Mouse (Mus musculus) heart, adult 18-20 months (tissue): ENCODE data around the gene Ddx51. TPM values are rescaled to one million over a fixed set of nuclear protein-coding genes. Genes with fewer than 3 reads are reported as not detected.
A peak's percentile ranks its signal among the peaks of the same experiment; 100 is the strongest.

ENCODE experiments used
- DNase-seq, 2 experiments: peaks; one replicate each; pipeline ENCODE4 v3.0.0; 2021 to 2022; ENCODE audit warnings: mixed read lengths in 1 of 2
- long read RNA-seq, 2 experiments: library from polyadenylated mRNA; stranded (forward); transcript quantifications; one replicate each; pipeline ENCODE4 v2.0.0; 2021
- total RNA-seq, 2 experiments: library from RNA; stranded (reverse); gene quantifications; 2 replicates each; pipeline ENCODE4 v1.2.3; 2021

Ddx51 gene
- 10 to 100 TPM in 1 of 2 experiments, 1 to 10 TPM in 1; 9.4 to 10.3 TPM for total RNA-seq
- long read RNA-seq, experiment 1, full-length matches to known transcripts: 7 of 9 reads
- long read RNA-seq, experiment 1, partial matches to known transcripts: 1 of 9 reads
- long read RNA-seq, experiment 1, other reads (novel, unspliced or antisense): 1 of 9 reads
- long read RNA-seq, experiment 2, full-length matches to known transcripts: 2 of 2 reads
- long read RNA-seq, experiment 2, partial matches to known transcripts: 0 of 2 reads
- long read RNA-seq, experiment 2, other reads (novel, unspliced or antisense): 0 of 2 reads

DNA sequence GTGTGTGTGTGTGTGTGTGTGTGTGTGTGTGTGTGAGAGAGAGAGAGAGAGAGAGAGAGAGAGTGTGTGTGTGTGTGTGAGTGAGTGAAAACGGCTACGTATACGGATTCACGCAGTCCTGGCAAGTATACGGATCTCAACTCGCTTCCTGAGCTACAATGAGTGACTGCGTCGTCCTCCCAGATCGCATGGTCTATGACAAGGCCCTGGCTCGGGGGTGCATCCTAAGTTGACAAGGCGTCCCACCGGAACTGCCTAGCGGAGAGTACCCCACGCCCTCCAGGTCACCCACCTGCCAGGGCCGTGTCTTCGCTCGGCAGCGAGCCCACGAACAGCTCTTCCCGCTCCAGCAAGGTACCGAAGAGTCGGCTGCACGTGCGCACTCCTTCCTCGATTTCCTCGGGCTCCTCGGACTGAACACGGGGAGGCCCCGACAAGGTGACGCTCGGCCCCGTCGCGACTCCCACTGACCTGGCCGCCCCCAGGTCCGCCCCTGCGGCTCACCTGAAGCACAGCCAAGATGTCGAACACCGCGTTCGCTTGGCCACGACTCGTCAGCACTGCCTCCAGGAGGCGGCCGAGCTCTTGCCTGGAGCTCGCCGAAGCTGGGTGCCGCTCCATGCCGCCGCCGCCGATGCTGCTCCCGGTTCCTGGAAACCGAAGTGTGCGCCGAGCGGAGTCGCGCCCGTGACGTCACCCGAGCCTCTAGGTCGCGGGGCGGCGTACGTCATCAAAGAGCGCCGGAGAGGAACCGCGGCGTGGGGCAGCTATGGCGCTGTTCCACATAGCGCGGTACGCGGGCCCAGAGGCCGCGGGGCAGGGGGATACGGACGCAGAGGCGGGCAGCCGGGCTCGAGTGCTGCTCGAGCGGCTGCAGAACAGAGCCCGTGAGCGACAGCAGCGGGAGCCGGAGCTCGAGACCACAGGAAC, at the start of gene Ddx51, which contains the start of gene Noc4l:
TSS of gene Ddx51 (plus strand) at position 733 of the 930 bp plus-strand sequence.
TSS of gene Noc4l (minus strand) at position 699 of the 930 bp plus-strand sequence.
- peak; percentile 93 to 95 for DNase-seq

DNA sequence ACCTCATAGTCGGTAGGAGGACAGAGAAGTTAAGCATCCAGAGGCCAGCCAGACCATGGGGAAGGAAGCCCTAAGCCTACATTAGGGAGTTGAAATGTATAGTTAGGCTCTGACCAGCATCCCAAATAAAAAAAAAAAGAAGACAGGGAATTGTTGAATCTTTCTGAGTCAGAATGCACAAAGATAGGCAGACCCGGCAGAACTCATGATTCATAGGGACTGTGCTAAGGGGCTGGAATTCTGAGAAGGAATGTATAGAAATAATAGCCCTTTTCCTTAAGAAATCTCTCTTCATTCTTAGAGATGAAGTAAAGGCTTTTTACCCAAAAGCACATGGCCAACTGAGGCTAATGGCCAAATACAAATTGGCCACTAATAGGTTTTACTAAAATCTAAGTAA, 48.9 kb upstream of the Ddx51 start:
- no peak for DNase-seq

DNA sequence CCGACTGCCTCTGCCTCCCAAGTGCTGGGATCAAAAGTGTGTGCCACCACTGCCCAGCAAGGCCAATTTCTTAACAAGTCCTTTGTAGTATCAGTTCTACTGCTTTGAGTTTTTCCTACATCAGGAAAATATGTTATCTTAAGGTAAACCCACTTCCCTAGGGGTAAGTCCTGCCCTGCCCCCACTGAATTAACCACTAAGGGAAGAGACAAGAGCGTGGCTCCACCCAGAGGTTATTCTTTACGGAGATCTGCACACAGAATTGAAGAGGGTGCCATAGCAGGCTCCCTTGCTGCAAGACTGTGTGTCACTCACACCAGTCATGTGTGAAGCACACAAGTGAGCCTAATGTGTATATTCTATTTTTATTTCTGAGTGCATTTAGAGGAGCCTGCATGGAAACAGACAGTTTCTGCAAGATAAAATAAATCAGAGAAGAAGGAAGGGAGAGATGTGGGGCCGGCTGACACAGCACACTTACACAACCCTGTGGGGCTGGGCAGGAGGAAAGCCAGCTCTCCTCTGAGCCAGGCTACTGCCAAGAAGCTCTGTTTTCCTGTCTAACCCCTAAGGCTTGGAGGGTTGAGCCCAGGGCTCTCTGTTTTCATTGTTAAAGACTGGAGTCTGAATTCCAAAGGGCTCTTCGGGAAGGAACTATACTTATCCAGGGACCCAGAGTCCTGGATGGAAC, 47.6 kb upstream of the Ddx51 start:
- no peak for DNase-seq

DNA sequence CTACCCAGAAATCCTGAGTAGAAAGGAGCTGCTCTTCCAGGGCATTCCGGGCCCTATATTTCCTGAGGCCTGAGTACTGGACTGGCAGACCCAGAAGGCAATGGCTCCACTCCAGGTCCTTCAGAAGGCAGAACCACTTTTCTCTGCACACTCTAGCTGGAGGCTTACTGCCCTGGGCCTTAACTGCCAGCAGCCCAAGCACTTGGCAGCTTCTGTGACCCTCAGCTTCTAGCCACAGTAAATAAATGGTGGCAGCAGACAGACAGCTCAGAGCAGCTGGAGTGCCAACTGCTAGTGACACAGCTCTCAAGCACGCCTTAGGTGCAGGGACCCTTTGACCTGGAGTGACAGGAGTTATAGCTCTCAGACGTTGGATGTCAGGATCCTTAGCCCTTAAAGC, 45.5 kb upstream of the Ddx51 start:
- peak in 1 of 2 experiments; percentile 14 for DNase-seq

DNA sequence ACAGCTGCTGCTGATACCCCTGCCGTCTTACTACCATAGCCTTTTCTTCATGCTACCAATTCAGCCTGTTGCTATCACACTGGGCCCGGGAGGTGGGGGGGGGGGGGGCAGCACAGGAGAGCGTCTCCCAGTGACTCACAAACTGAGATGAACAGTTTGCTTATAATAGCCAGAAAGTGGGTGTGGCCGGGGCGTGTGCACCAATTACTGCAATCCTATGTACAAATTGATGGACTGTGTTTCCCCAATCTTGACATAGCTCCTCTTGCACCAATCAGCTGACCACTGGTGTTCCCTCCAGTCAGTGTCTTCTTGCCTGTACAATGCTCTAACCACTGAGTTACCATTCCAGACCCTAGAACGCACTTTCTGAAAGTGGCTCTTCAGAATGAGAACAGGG, 44.9 kb upstream of the Ddx51 start:
- no peak for DNase-seq

DNA sequence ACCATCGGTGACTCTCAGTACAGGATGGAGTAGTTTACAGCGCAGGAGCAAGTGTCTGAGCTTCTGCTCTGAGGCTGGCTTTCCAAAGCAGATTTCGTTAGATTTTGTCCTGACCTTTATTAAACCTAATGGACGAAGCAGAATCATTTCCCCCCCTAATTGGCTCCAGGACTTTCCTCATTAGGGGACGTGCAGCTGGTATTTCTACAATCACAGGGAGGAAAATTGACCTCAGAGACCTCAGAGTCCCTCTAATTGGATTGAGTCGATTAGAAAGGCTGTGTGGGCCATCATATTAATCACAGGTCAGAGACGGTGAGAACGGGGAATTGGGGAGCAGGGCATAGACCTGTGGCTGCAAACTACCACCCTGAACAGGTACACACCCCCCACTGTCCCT, 44.3 kb upstream of the Ddx51 start:
- DNase-seq: no peak

DNA sequence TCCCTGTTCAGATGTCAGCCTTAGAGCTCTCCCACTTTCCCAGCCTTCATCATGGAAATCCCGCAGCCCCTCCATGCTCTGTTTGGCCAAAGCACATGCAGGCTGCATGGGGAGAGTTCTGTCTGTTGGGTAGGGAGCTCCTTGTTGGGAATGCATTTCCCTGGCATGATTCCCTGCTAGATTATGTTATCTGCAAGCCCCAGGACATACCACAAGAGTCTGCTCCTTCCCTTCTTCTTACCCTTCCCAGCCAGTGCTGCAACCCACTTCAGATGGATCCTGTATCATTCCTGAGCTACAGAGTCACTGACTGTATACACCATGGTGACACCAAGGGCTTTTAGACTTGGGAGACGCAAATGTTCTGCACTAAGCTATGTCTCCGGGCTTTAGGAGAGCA, 43.8 kb upstream of the Ddx51 start:
- DNase-seq: no peak

DNA sequence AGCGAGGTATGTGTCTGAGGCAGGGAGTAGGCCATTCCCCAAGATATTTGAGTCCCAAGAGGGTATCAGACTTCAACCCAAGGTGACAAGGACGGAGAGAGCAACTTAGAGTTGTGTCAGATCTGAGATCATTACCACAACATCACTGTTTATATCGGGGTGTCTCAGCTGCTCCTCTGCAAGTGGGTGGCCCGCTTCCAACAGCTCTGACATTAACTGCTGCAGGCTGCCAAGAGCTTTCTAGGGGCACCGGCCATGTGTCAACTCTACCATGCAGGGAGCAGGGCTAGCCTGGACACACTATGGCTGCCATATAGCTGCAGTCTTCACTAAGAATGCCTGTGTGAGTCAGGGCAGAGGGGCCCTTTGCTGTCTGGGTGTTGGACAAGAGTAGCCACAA, 43.4 kb upstream of the Ddx51 start:
- DNase-seq: no peak

DNA sequence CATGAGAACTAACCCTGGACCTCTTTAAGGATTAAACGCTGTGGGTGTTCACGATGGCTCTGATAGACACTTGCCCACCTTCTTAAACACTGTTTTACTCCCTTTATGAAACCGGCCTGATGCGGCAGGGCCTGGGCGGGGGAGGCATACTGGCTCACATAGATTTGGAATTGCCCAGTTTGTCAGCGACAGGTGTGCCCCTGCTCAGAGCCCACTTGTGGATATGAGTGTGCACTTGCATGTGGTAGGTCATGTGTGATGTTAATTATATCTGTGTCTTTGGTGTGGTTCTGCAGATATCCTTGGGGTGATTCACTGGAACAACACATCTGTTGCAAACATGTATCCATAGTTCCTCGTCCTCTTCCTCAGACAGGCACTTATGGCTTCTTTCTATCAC, 42.8 kb upstream of the Ddx51 start:
- no peak for DNase-seq

DNA sequence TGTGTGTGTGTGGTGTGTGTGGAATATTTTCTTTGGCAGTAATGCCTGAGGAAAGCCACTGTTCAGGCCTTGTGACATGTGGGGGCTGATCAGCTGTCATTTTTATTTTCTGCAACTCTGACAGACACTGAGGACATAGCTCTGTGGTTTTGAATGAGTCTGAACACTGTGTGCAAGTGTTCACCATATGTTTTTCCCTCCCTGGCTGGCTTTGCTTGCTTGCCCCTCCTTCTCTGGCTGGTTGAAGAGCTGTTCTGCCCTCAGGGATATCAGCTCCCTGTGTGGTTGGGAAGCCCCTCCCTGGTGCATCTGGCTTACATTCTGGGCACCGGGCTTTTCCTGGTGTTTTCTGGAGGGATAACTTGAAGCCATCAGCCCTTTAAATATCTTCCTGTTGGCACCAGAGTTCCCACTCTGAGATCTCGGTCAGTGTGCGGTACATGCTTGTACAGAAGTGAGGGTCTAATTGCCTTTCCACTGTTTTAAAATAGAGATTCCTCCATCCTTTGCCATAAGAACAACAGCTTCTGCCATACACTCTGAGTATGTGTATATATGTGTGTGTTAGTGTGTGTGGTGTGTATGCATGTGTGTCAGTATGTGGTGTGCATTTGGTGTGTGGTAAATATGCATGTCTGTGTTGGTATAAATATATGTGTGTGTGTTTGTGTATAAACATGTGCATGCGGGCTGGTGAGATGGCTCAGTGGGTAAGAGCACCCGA, 41.7 kb upstream of the Ddx51 start:
- no peak for DNase-seq

DNA sequence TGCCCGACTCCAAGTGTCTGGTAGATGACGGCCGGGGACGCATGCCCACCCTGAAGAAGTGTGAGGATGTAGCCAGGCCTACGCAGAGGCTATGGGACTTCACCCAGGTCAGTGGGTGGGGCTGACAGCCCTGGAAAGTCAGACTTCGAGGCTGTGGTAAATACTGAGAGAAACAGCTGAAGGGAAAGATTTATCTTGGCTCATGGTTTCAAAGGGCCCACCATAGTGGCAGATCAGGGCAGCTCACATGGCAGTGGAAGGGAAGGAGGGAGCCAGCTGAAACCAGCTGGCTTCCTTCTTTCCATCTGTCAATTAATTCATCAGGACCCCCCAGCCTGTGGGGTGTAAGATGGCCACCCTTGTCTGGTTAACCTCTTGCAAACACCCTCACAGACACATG, 34.0 kb upstream of the Ddx51 start:
- DNase-seq: no peak

DNA sequence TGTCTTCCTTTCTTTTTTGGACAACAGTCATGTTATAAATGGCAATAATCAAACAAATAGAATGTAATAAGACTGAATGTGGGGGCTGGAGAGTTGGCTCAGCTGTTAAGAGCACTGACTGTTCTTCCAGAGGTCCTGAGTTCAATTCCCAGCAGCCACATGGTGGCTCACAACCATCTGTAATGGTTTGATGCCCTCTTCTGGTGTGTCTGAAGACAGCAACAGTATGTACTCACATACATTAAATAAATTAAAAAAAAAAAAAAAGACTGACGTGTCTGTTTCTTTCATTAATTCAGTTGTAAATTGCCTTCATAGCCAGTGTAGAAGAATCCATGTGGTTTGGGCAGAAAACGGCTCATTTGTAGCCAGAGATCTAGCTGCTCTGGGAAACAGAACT, 28.9 kb upstream of the Ddx51 start:
- no peak for DNase-seq

DNA sequence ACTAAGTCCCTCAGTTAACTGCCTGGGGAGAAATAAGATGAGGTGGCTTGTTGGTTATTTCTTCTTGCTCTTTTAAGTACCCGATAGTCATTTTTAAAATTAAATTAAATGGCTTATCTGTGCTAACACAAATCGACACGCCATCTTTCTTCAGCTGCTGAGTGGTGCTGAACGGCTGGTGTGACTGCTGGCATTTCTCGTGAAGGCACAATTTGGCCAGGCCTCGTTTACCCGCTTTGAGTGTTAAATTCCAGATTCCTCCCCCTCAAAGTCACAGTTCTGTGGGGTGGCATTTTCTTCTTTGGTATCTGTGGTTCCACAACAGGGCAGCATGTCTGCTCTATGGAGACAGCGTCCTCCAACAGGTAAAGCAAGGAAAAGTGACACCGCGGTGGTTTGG, 25.9 kb upstream of the Ddx51 start:
- DNase-seq: no peak

DNA sequence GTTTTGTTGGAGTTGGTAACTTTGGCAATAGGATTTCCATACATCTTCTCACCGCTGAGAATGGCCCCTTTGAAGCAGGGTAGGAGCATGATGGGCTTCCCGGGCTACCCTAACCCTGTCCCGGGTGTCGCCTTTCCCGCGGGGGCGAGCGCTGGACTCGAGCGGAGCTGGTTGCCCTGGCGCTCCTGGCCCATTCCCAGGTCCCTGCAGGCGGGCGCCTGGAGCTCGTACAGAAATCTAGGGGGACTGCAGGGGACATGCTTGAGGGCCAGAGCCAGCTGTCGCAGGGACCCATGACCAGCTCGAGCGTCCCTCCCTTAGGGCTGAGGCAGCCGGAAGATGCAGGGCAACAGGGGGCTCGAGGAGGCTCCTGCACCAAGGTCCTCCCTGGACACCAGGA, 25.1 kb upstream of the Ddx51 start:
- DNase-seq: no peak

DNA sequence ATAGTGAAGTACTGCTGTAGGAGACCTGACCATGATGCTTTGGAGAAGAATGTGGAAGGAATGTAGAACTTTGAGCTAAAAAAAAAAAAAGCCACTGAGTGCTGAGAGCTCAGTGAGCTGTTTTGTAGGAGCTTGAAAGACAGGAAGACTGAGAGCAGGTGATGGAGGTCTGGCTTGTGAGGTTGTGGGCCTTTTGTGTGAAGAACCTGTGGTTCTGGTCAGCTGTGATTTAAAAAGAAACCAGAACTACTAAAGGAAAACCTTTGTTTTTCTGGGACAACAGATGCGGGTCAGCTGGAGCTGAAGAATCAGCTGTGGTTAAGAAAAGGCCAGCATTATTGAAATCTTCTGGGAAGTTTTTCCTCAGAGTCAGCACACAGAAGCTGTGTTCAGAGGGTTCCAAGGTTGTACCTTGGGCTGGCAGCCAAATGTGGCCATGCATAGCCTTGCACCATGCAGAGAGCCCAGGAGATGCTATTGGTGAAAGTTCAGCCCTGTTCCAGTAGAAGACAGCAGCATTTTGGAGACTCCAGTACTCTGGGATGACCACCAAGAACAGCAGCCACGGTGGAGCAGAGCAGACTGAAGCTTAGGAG, 23.6 kb upstream of the Ddx51 start:
- DNase-seq: no peak

DNA sequence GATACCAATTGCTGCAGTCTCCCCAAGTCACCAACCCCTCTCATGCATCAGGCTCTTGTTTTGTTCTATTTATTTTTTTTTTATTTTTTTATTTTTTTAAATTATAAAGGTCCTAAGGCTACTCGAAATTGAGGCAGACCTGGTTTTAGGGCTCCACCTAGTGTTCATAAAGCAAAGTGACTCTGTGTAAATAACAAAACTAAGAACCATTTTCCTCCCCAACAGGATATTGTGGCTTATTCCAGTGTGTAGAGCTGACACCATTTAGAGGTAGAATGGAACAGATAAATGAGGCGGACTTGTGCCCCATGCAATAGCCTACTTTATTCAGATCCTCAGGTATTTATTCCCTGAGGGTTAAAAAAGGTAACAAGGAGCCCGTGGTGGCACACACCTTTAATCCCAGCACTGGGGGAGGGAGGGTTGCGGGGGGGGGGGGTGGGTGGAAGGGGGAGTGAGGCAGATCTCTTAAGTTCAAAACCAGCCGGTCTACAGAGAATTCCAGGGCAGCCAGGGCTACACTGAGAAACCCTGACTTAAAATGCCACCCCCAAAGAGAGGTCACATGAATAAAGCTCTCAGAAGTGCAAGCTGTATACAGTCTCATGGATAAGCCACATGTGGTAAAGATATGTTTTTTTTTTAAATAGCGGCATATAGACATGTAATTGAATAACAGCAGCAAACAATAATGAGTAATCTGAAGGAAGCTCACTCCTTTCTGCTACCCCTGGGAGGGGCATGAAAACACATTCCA, 17.1 kb upstream of the Ddx51 start:
- DNase-seq: peak in 1 of 2 experiments; percentile 42

DNA sequence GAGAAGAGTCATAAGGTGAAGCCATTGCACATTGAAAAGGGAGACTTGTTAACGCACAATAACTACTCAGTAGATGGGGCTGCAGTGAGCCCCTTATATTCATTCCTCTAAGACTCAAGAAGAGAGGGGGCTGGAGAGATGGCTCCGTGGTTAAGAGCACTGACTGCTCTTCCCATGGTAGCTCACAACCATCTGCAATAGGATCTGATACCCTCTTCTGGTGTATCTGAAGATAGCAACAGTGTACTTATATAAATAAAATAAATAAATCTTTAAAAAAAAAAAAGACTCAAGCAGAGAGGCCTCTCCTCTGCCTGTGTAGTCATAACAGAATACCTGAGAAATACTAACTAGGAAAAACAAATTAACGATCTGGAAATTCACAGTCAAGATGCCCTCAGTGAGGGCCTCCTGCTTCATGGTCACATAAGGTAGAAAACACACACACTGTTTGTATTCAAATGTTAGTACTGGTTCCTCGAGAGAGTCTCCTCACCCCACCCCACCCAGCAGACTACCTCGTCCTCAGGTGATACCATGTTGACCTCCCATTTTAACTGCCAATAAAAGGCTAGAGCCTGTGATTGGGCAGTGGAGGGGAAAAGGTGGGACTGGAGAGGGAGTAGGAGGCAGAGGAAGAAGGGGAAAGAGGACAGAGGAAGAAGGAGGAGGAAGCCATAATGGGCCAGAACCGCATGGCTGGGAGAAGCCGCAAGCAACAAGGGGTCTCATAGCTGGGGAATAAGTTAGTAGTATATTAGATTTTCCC, 14.8 kb upstream of the Ddx51 start:
- no peak for DNase-seq

DNA sequence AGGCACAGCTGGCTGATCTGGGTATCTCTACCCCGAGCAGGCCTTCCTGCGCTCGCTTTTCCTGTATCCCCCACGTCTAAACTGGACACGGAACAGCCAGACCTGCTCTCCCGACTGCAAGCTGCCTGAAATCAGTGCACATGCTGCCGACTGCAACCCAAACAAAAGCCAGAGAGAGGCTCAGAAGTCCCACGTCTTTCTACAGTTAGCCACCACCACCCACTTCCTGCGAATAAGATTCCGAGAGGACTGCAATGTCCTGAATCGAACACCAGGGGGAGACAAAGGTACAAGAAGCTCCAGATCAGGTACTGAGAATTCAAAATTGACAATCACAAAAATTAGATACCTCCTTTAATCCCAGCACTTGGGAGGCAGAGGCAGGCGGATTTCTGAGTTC, 13.8 kb upstream of the Ddx51 start:
- peak; percentile 72 to 84 for DNase-seq

DNA sequence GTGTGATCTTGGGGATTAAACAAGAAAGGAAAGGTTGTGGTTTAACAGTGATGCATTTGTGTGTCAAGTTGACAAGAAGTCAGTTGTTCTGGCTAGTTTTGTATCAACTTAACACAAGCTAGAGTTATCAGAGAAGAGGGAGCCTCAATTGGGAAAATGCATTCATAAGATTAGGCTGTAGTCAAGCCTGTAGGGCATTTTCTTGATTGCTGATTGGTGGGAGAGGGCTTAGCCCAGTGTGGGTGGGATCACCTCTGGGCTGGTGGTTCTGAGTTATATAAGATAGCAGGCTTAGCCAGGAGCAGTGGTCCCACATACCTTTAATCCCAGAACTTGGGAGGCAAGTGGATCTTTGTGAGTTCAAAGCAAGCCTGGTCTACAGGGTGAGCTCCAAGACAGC, 6.9 kb upstream of the Ddx51 start:
- no peak for DNase-seq

DNA sequence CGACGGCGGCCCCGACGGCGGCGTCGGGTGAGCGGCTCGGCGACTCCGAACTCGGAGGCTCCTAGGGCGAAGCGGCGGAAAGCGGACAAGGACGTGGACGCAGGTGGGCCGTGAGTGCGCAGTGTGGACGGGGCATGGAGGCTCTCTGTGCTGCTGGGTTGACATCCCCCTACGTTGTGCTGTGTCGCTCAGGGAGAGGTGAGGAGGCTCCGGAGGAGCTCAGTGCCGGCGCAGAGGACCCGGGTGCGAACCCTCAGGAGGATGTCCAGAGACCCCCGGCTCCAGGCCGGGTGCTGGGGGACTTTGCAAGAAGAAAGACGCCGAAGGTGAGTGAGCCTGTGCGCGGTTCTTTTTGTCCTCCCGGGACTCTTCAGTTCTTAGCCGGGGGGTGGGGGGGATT, 435 bp downstream of the Ddx51 start:
- no peak for DNase-seq
